ENCODE assay signal across 18 mouse cellular contexts in the genomic region with DNA sequence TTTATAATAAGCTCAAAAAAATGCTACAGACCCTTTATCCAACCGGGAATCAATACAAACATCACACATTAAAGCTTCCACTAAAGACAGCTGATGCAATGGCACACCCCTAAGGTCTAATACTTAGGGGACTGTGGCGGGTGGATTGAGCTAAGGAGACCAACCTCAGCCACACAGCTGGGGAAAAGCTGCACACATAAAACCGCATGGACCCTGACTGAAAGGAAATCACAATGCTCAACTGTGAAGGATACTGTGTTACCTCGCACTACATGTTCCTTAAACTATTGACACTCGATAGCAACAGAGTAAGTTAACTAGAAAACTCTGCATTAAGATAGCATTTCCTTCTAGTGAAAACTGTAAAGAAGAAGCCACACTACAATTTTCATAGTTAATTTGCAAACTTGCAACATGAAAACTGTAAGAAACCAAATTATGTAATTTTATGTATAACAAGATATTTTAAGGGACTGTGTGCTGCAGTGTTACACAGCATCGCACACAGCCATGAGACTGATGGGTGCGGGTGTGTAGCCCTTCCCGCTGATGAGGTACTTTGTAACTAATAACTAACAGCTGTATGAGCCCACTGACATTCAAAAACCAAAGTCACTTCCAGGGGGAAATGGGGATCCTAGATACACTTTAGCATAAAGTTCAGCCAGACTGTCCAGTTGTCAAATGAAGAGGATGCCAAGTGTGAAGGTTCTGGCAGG.
"Had no signal": no experiment of that assay in that cellular context is flagged by ENCODE, and none has a peak within 500 bp of the region (broad histone marks: within the 10 kb centered on the region; RNA-seq: fewer than 3 reads in every experiment).

No protein-coding gene starts in this region.

- H3K4me3 ChIP-seq: intestine, embryonic 15.5 days; liver, embryonic 13.5 days; midbrain, embryonic 10.5 days; neural tube, embryonic 12.5 days; neural tube, embryonic 15.5 days had no signal

- H3K4me2 ChIP-seq: intestine, embryonic 15.5 days; liver, embryonic 13.5 days; neural tube, embryonic 12.5 days; neural tube, embryonic 15.5 days had no signal

- H3K9ac ChIP-seq: intestine, embryonic 15.5 days; liver, embryonic 13.5 days; neural tube, embryonic 12.5 days; neural tube, embryonic 15.5 days had no signal

- H3K4me1 ChIP-seq: intestine, embryonic 15.5 days; liver, embryonic 13.5 days; midbrain, embryonic 10.5 days; neural tube, embryonic 12.5 days; neural tube, embryonic 15.5 days had no signal

- H3K27me3 ChIP-seq: intestine, embryonic 15.5 days; liver, embryonic 13.5 days; neural tube, embryonic 12.5 days; neural tube, embryonic 15.5 days had no signal

- H3K9me3 ChIP-seq: intestine, embryonic 15.5 days; liver, embryonic 13.5 days; midbrain, embryonic 10.5 days; neural tube, embryonic 12.5 days; neural tube, embryonic 15.5 days had no signal

- ATAC-seq: intestine, embryonic 15.5 days had no signal

- H3K27ac ChIP-seq: intestine, embryonic 15.5 days; liver, embryonic 13.5 days; midbrain, embryonic 10.5 days; neural tube, embryonic 12.5 days; neural tube, embryonic 15.5 days; stomach, postnatal 0 days had no signal

- DNase-seq: kidney, adult 11 months; kidney, adult 8-10 months; kidney, postnatal 14 days; kidney, postnatal 4 days; liver, embryonic 13.5 days; lung, adult 2 months; lung, postnatal 14 days; lung, postnatal 4 days; midbrain, embryonic 14.5 days; right cerebral cortex, adult 18-20 months; right cerebral cortex, postnatal 14 days; right cerebral cortex, postnatal 4 days; thymus, postnatal 25 days had no signal
